Mouse (Mus musculus) neutrophil, adult 5-6 weeks (primary cell): Measurements from ENCODE around the gene Cdcp1. TPM values are rescaled to one million over a fixed set of nuclear protein-coding genes. Genes with fewer than 3 reads are reported as not detected.

Experiments used
- ATAC-seq: fragments of 151-379, 151-347 bp; 2 replicates; pipeline ENCODE4 v1.8.0; 2017; ENCODE audit warnings: mild to moderate bottlenecking, moderate TSS enrichment; ENCODE audit not compliant: insufficient number of reproducible peaks, poor library complexity, low FRiP score, severe bottlenecking; ENCODE audit errors: extremely low read depth
- total RNA-seq: library from RNA; stranded (forward); fragments of 200-1000 nt; gene quantifications from 2 replicates; pipeline ENCODE4 v1.2.3, GENCODE M21; 2017

Gene Cdcp1
- total RNA-seq, 1 experiment from 2014 or later: not detected

GRCm38 (mm10) chr9:123224863-123225431 lies 9.1 kb upstream of the Cdcp1 start:
- ATAC-seq: no peak

- no peak for ATAC-seq
Observed at GRCm38 (mm10) chr9:123219826-123220225, 4.0 kb upstream of the Cdcp1 start.

GRCm38 (mm10) chr9:123213371-123213770 lies 2.5 kb downstream of the Cdcp1 start:
- ATAC-seq: no peak

- no peak for ATAC-seq
Observed at GRCm38 (mm10) chr9:123207895-123208294, 7.9 kb downstream of the Cdcp1 start.

GRCm38 (mm10) chr9:123206948-123207347 lies 8.9 kb downstream of the Cdcp1 start:
- no peak for ATAC-seq

- no peak for ATAC-seq
Observed at GRCm38 (mm10) chr9:123206526-123206925, 9.3 kb downstream of the Cdcp1 start.

- no peak for ATAC-seq
Observed at GRCm38 (mm10) chr9:123200116-123200515, 15.7 kb downstream of the Cdcp1 start.

- no peak for ATAC-seq
Observed at GRCm38 (mm10) chr9:123188271-123188670, 27.6 kb downstream of the Cdcp1 start.

GRCm38 (mm10) chr9:123187589-123187988 lies 28.2 kb downstream of the Cdcp1 start:
- ATAC-seq: no peak

GRCm38 (mm10) chr9:123186151-123186550 lies 29.7 kb downstream of the Cdcp1 start:
- no peak for ATAC-seq

- ATAC-seq: no peak
Observed at GRCm38 (mm10) chr9:123185546-123185945, 30.3 kb downstream of the Cdcp1 start.

- no peak for ATAC-seq
Observed at GRCm38 (mm10) chr9:123183226-123183625, 32.6 kb downstream of the Cdcp1 start.

GRCm38 (mm10) chr9:123180003-123180402 lies 35.8 kb downstream of the Cdcp1 start:
- ATAC-seq: no peak

GRCm38 (mm10) chr9:123177380-123178048 lies 38.3 kb downstream of the Cdcp1 start:
- ATAC-seq: no peak; the same call in 1 of the 2 replicates

GRCm38 (mm10) chr9:123174356-123174755 lies 41.5 kb downstream of the Cdcp1 start:
- ATAC-seq: no peak

GRCm38 (mm10) chr9:123173760-123174159 lies 42.1 kb downstream of the Cdcp1 start:
- no peak for ATAC-seq

- ATAC-seq: no peak
Observed at GRCm38 (mm10) chr9:123165781-123166443, 49.9 kb downstream of the Cdcp1 start.

GRCm38 (mm10) chr9:123162985-123163694 lies 52.7 kb downstream of the Cdcp1 start:
- ATAC-seq: no peak

- no peak for ATAC-seq
Observed at GRCm38 (mm10) chr9:123161792-123162191, 54.0 kb downstream of the Cdcp1 start.

- ATAC-seq: no peak
Observed at GRCm38 (mm10) chr9:123159330-123159729, 56.5 kb downstream of the Cdcp1 start.
